Mouse (Mus musculus): ENCODE measurements around the gene Cfap161. TPM values are rescaled to one million over a fixed set of nuclear protein-coding genes. Genes with fewer than 3 reads are reported as not detected.

Gene Cfap161
- polyA plus RNA-seq, 1 experiment from 2014 or later: 1.5 TPM

DNA sequence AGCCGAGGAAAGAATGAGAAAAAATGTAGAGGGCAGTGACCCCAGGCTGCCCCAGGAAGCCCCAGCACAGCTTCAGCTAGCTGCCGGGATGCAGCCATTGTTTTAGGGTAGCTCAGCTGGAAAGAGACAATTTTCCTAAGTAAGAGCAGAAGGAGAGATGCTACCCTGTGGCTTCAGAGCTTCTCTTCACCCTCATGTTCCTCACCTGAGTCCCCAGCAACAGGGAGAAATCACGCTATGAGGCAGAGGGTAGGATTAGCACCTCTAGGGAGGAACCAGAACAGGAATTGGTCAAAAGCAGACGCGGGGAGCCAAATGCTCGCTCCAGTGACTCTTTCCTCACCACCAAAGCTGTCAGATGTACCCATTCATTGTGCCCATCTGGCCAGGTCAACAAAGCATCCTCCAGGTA, 60.0 kb downstream of the Cfap161 start:
- Histone ChIP-seq H3K4me3 (no peak overlapping the region), H3K9me3 (no peaks in the 10 kb centered on the region), H3K4me1 (replicated peaks) (peaks cover 19% of the 10 kb centered on the region), H3K27ac (no peak overlapping the region), H3K27me3 (ENCODE audit: insufficient read depth, poor library complexity, severe bottlenecking) (no peaks in the 10 kb centered on the region), H3K36me3 (no peaks in the 10 kb centered on the region)
- DNase-seq (ENCODE audit: low spot score): no peak
- 53% methylated on average over 6 of the region's 6 CpGs for WGBS

DNA sequence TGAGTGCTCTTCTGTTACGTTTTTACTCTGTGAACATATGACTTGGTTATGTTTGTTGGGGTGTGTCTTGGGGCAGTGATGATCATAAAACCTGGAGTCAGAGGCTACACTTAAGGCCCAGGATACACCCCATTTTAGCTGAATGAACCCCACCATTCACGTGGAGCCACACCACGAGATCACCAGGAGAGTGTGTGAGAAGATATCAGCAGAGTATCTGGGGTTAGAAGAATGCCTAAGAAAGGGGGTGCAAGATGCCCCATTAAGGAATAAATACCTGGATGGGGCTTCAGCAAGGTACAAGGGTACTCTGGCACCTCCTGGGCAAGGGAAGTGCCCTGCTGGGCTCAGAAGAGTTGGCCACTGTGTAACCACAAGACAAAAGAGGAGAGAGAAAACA, 60.4 kb downstream of the Cfap161 start:
- Histone ChIP-seq H3K9me3 (no peaks in the 10 kb centered on the region), H3K27me3 (ENCODE audit: insufficient read depth, poor library complexity, severe bottlenecking) (no peaks in the 10 kb centered on the region), H3K36me3 (no peaks in the 10 kb centered on the region), H3K4me3 (no peak overlapping the region), H3K27ac (no peak overlapping the region), H3K4me1 (replicated peaks) (peaks cover 15% of the 10 kb centered on the region)
- DNase-seq (ENCODE audit: low spot score): no peak
- 80% methylated on average over 3 of the region's 3 CpGs for WGBS

DNA sequence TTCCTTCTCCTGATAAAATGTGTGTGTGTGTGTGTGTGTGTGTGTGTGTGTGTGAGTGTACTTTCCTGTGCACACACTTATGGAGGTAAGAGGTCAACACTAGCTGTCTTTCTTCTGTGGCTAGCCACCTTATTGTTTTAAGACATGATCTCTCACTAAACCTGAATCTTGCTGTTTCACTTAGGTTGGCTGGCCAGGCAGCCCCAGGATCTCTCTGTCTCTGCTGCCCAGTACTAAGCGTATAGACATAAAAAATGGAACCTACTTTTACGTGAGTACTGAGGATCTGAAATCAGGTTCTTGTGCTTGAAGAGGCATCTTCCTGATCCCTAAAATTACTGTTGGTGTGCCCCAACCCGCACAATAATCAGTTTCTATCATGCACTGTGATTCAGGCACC, 61.9 kb downstream of the Cfap161 start:
- H3K27ac ChIP-seq: no peak overlapping the region
- no peaks in the 10 kb centered on the region for H3K27me3 ChIP-seq (ENCODE audit: insufficient read depth, poor library complexity, severe bottlenecking)
- no peaks in the 10 kb centered on the region for H3K36me3 ChIP-seq
- H3K4me3 ChIP-seq: no peak overlapping the region
- H3K9me3 ChIP-seq: no peaks in the 10 kb centered on the region
- WGBS: 90% methylated on average over 3 of the region's 3 CpGs
- H3K4me1 ChIP-seq (replicated peaks): peaks cover 15% of the 10 kb centered on the region
- no peak for DNase-seq (ENCODE audit: low spot score)

DNA sequence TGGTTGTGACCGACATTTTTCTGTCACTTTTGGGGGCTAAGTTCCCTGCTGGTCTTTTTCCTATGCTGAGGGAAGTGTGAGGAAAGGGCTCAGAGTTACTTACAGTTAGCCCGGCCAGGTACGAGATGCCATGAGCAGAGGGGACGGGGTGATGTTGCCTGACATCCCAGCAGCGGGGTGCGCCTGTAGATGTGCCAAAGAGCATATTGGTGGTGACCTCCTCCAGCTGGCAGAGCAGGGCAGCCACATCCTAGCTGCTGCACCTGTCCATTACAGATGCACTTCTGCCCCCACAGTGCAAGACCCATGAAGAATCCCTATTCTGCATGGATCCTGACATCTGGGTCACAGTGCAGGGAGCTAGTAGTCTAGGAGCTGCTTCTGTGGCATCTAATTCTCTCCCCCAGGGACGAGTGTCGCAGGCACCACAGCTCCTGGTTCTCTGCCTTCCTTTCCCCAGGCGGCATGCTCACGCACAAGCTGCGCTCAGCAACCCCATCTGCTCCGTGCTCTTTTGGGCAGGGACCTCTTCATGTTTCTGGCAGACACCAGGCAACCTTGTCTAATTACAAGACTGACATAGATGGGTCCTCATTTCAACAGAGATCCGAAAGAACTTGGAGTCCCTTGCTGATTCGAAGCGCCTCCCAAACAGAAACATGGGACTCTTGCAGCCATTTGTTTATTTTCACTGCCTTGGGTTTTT, 62.6 kb downstream of the Cfap161 start:
- no peaks in the 10 kb centered on the region for H3K27me3 ChIP-seq (ENCODE audit: insufficient read depth, poor library complexity, severe bottlenecking)
- WGBS: 81% methylated on average over 15 of the region's 15 CpGs
- H3K4me3 ChIP-seq: no peak overlapping the region
- H3K9me3 ChIP-seq: no peaks in the 10 kb centered on the region
- DNase-seq (ENCODE audit: low spot score): no peak
- H3K27ac ChIP-seq: no peak overlapping the region
- no peaks in the 10 kb centered on the region for H3K36me3 ChIP-seq
- peaks cover 15% of the 10 kb centered on the region for H3K4me1 ChIP-seq (replicated peaks)

DNA sequence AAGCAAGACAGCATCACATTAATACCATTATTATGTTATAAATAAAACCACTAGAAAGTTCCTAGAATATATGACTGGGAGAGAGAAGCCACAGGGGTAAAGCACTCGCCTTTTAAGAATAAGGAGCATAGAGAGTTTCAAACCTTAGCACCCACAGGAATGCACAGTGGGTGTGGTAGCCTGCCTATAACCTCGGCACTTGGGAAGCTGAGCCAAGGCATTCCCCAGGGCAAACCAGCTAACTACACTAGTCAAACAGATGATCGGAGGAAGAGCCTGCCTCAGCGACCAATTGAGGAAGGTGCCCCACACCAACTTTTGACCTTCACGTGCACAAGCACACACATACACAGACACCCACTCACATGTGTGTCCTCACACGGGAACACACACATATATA, 63.4 kb downstream of the Cfap161 start:
- Histone ChIP-seq H3K9me3 (no peaks in the 10 kb centered on the region), H3K4me1 (replicated peaks) (peaks cover 12% of the 10 kb centered on the region), H3K27me3 (ENCODE audit: insufficient read depth, poor library complexity, severe bottlenecking) (no peaks in the 10 kb centered on the region), H3K4me3 (no peak overlapping the region), H3K36me3 (no peaks in the 10 kb centered on the region), H3K27ac (no peak overlapping the region)
- DNase-seq (ENCODE audit: low spot score): no peak
- 82% methylated on average over 6 of the region's 6 CpGs for WGBS

DNA sequence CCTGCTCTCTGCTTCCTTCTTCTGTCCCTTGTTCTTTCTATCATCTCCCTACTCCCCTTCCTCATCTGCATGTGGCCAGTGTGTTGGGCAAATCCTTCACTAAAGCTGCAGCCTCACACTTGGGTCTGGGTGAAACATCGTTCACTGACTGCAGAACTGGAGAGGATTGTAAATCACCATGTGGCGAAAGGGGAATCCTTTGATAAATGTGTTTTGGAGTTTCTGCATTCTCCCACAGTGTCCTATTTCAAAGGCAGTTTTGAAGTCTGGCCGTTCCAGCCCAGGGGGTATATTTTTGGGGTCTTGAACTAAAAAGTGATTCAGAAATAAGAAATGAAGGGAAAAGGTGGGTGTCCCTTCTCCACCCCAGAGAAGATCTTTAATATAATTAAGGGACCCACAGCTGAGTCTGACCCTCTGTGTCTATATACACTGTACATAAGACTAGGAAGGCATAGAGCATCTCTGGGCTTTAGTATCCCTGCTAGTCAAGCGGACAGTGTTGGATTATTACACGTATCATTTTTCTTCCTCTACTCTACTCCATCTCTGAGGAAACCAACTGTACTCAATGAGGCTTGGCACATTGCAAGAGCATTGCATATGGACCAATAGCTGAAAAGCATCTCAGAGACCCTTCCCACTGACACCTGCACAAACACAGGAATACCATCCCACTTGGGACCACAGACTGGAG, 67.6 kb downstream of the Cfap161 start:
- 75% methylated on average over 5 of the region's 5 CpGs for WGBS
- Histone ChIP-seq H3K4me1 (replicated peaks) (0 out of 2 replicates have a peak, but pooled peaks cover 3% of the 10 kb centered on the region), H3K9me3 (no peaks in the 10 kb centered on the region), H3K36me3 (no peaks in the 10 kb centered on the region), H3K27ac (no peak overlapping the region), H3K4me3 (no peak overlapping the region), H3K27me3 (ENCODE audit: insufficient read depth, poor library complexity, severe bottlenecking) (no peaks in the 10 kb centered on the region)
- no peak for DNase-seq (ENCODE audit: low spot score)

DNA sequence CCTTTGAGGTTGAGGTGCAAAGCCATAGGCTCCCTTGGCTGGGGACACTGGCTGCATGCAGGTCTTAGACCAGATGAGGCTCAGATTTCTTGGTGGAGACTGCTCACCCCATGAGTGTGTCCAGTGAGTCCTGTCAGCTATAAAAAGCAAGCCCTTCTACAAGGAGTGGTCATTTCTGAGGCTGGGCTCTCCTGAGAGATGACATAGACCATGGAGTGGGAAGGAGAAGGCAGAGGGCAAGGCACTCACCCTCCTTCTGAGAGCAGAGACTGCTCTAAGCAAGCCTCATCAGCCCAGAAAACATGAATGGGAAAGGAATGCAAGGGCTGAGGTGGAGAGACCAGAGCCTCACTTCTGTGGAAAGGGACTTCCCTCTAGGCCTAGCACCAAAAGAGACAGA, 68.9 kb downstream of the Cfap161 start:
- Histone ChIP-seq H3K27me3 (ENCODE audit: insufficient read depth, poor library complexity, severe bottlenecking) (no peaks in the 10 kb centered on the region), H3K9me3 (no peaks in the 10 kb centered on the region), H3K27ac (no peak overlapping the region), H3K4me1 (replicated peaks) (no peaks in the 10 kb centered on the region), H3K4me3 (no peak overlapping the region), H3K36me3 (no peaks in the 10 kb centered on the region)
- DNase-seq (ENCODE audit: low spot score): no peak

DNA sequence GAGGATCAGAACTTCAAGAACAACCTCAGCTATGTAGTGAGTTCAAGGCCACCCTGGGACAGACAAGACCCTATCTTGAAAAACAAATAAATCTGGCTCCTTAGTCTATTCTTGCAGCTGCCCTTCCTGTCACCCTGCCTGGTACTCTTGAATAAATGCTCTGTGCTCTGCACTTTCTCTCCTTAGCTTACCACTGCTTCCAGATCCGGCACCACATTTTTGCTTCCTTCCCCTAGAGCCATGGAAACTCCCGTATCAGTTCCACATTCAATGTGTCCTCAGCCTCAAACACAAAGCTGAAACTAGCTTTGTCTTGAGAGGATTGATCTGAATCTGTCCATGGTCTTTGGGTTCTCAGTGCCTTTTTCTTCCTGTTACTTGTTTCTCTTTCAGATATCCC, 70.1 kb downstream of the Cfap161 start:
- Histone ChIP-seq H3K27ac (no peak overlapping the region), H3K36me3 (no peaks in the 10 kb centered on the region), H3K4me3 (no peak overlapping the region), H3K9me3 (no peaks in the 10 kb centered on the region), H3K27me3 (ENCODE audit: insufficient read depth, poor library complexity, severe bottlenecking) (no peaks in the 10 kb centered on the region), H3K4me1 (replicated peaks) (no peaks in the 10 kb centered on the region)
- DNase-seq (ENCODE audit: low spot score): no peak
- 61% methylated on average over 2 of the region's 2 CpGs for WGBS

Other genes with a start within 250 kb of the Cfap161 start
- gene Tmc3, start 210.0 kb downstream of the Cfap161 start, polyA plus RNA-seq (2016; fragmentation: Nextera tagmentation; extraction: Ambion mirVana): 0.67 and 0.80 TPM in 2 replicates
- gene Stard5, start 162.9 kb downstream of the Cfap161 start, polyA plus RNA-seq (2016; fragmentation: Nextera tagmentation; extraction: Ambion mirVana): 12.8 and 14.2 TPM in 2 replicates
- 1.1 TPM in 2 replicates for gene Il16, start 49.2 kb downstream of the Cfap161 start, polyA plus RNA-seq (2016; fragmentation: Nextera tagmentation; extraction: Ambion mirVana)
- 11.7 and 15.2 TPM in 2 replicates for gene Tlnrd1, start 89.4 kb upstream of the Cfap161 start, polyA plus RNA-seq (2016; fragmentation: Nextera tagmentation; extraction: Ambion mirVana)
- gene Mesd, start 89.6 kb upstream of the Cfap161 start, polyA plus RNA-seq (2016; fragmentation: Nextera tagmentation; extraction: Ambion mirVana): 73.4 and 96.5 TPM in 2 replicates

Measured in hindbrain, embryonic 10.5 days (tissue).